Mouse (Mus musculus): ENCODE measurements at regions not wholly inside any gene's neighbourhood (a gene's known extent, or its start where the extent isn't known, plus 50 kb on each side); places are given as distances from the start of the nearest gene placed in this dataset.

DNA sequence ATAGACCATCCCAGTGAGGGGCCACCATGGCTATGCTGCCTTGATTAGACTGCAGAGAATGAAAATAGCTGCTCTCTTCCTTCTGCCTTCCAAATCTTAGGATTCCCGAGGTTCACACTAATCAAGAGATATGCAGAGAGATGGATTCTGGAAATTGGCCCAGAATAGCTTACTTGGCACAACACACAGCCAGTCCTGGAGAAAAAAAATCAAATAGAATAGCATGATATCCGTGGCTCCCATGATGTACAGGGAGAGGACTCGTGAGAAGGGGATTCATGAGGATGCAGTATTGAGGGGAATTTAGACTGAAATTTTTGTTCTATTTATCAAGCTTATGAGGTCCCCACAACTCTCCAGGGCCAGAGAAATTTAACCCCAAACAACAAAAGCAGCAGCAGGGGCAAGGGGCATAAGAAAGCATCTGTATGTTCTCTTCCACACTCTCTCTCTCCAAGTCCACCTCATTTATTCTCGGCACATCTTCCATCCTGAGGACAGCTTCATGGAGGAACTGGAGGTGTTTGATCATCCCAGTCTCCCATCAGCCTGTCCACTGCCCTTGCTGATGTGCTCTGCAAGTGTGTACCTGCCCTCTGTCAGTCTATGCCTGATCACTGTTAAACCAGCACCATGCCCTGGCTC is 599.3 kb upstream of the Camk1g start:
- Histone ChIP-seq H3K27ac (ENCODE audit: insufficient read depth, low read depth, low read length) (no peak overlapping the region), H3K4me1 (ENCODE audit: control insufficient read depth, insufficient read depth, low read length) (no peaks in the 10 kb centered on the region), H3K4me3 (ENCODE audit: insufficient read depth, low read length) (no peak overlapping the region)
- TF ChIP-seq POLR2A (IDR thresholded peaks at IDR 0.05; ENCODE audit: borderline replicate concordance, low read depth, low read length) (no peak), CTCF (IDR thresholded peaks at IDR 0.05; ENCODE audit: low read depth, low read length) (no peak)

GRCm38 (mm10) chr1:193967957-193968926 is 598.1 kb upstream of the Camk1g start:
- no peaks in the 10 kb centered on the region for H3K4me1 ChIP-seq (ENCODE audit: control insufficient read depth, insufficient read depth, low read length)
- TF ChIP-seq POLR2A (IDR thresholded peaks at IDR 0.05; ENCODE audit: borderline replicate concordance, low read depth, low read length) (no peak), CTCF (IDR thresholded peaks at IDR 0.05; ENCODE audit: low read depth, low read length) (no peak)
- no peak overlapping the region for H3K4me3 ChIP-seq (ENCODE audit: insufficient read depth, low read length)
- no peak overlapping the region for H3K27ac ChIP-seq (ENCODE audit: insufficient read depth, low read depth, low read length)

DNA sequence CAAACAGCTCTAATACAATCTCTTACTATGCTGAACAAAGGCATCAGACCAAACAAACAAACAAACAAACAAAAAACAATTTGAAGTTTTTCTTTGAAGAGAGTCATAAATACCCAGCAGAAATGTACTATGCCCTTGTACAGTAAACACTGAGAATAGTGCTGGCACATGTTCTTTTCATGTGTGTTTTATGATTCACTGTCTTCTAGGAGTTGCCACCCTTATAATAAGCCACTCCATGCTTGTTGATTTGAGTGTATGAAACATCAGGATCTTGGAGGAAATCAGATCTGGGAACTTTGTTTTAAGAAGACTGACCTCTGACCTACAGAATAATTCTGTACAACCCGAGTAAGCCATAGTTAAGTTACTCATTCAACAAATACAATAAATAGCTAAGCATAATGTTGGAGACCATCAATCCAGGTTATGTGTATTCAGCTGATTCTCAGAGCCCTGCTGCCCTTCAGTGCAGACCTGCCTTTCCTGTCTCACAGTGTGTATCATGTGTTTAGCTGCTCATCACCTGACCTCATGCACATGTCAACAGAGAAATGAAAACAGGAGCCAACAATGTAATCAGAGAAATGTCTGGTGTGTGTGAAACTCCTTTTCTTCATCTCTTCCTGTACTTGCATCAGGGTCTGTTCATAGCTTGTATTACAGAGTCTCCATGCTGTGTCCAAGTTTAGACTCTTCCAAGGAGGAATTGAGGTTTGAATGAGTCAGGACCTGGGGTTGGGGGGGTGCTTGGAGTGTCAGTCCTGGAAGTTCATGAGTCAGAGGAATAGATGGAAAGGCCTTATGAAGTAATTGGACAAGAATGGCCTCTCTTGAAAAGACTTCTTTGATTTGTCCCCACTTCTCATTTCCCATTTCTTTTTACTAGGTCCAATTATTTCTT is 596.8 kb upstream of the Camk1g start:
- no peak for TF ChIP-seq CTCF (IDR thresholded peaks at IDR 0.05; ENCODE audit: low read depth, low read length)
- no peak for TF ChIP-seq POLR2A (IDR thresholded peaks at IDR 0.05; ENCODE audit: borderline replicate concordance, low read depth, low read length)
- Histone ChIP-seq H3K4me3 (ENCODE audit: insufficient read depth, low read length) (no peak overlapping the region), H3K4me1 (ENCODE audit: control insufficient read depth, insufficient read depth, low read length) (no peaks in the 10 kb centered on the region), H3K27ac (ENCODE audit: insufficient read depth, low read depth, low read length) (no peak overlapping the region)

GRCm38 (mm10) chr1:193965278-193965677 is 595.2 kb upstream of the Camk1g start:
- TF ChIP-seq POLR2A (IDR thresholded peaks at IDR 0.05; ENCODE audit: borderline replicate concordance, low read depth, low read length) (no peak), CTCF (IDR thresholded peaks at IDR 0.05; ENCODE audit: low read depth, low read length) (no peak)
- no peaks in the 10 kb centered on the region for H3K4me1 ChIP-seq (ENCODE audit: control insufficient read depth, insufficient read depth, low read length)
- no peak overlapping the region for H3K4me3 ChIP-seq (ENCODE audit: insufficient read depth, low read length)
- H3K27ac ChIP-seq (ENCODE audit: insufficient read depth, low read depth, low read length) = no peak overlapping the region

- no peak overlapping the region for H3K27ac ChIP-seq (ENCODE audit: insufficient read depth, low read depth, low read length)
Measured at GRCm38 (mm10) chr1:193951936-193952335, 581.8 kb upstream of the Camk1g start.

DNA sequence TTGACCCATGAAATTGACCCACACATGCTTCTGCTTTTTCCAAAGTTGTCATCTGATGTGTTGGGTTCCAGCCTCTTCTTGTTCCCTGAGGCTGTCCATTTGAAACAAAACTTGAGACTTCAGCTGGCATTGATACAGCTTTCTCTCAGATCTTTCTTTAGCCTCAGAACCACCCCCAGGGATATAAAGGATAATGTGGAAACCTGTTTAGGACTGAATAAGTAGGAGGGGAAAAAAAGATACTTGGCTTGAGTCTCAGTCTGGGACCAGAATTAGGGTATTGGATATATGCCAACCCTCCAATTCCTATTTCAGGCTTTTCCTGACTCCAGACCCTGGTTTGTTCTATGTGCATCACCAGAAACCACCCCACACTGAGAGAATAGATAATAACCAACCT is 579.7 kb upstream of the Camk1g start:
- no peak for TF ChIP-seq CTCF (IDR thresholded peaks at IDR 0.05; ENCODE audit: low read depth, low read length)
- no peak for TF ChIP-seq POLR2A (IDR thresholded peaks at IDR 0.05; ENCODE audit: borderline replicate concordance, low read depth, low read length)
- no peak overlapping the region for H3K4me3 ChIP-seq (ENCODE audit: insufficient read depth, low read length)
- no peaks in the 10 kb centered on the region for H3K4me1 ChIP-seq (ENCODE audit: control insufficient read depth, insufficient read depth, low read length)
- no peak overlapping the region for H3K27ac ChIP-seq (ENCODE audit: insufficient read depth, low read depth, low read length)

More at GRCm38 (mm10) chr1:193951936-193952335, 581.8 kb upstream of the Camk1g start:
- TF ChIP-seq POLR2A (IDR thresholded peaks at IDR 0.05; ENCODE audit: borderline replicate concordance, low read depth, low read length) (no peak), CTCF (IDR thresholded peaks at IDR 0.05; ENCODE audit: low read depth, low read length) (no peak)
- H3K4me1 ChIP-seq (ENCODE audit: control insufficient read depth, insufficient read depth, low read length) = no peaks in the 10 kb centered on the region
- H3K4me3 ChIP-seq (ENCODE audit: insufficient read depth, low read length) = no peak overlapping the region

- Histone ChIP-seq H3K27ac (ENCODE audit: insufficient read depth, low read depth, low read length) (no peak overlapping the region), H3K4me1 (ENCODE audit: control insufficient read depth, insufficient read depth, low read length) (no peaks in the 10 kb centered on the region), H3K4me3 (ENCODE audit: insufficient read depth, low read length) (no peak overlapping the region)
- no peak for TF ChIP-seq CTCF (IDR thresholded peaks at IDR 0.05; ENCODE audit: low read depth, low read length)
Measured at GRCm38 (mm10) chr1:193946953-193947586, 577.0 kb upstream of the Camk1g start.

- no peaks in the 10 kb centered on the region for H3K4me1 ChIP-seq (ENCODE audit: control insufficient read depth, insufficient read depth, low read length)
- H3K27ac ChIP-seq (ENCODE audit: insufficient read depth, low read depth, low read length) = no peak overlapping the region
- no peak overlapping the region for H3K4me3 ChIP-seq (ENCODE audit: insufficient read depth, low read length)
- TF ChIP-seq CTCF (IDR thresholded peaks at IDR 0.05; ENCODE audit: low read depth, low read length) (no peak), POLR2A (IDR thresholded peaks at IDR 0.05; ENCODE audit: borderline replicate concordance, low read depth, low read length) (no peak)
Measured at GRCm38 (mm10) chr1:193935969-193936368, 565.9 kb upstream of the Camk1g start.

GRCm38 (mm10) chr1:193934308-193934707 is 564.2 kb upstream of the Camk1g start:
- H3K4me3 ChIP-seq (ENCODE audit: insufficient read depth, low read length) = no peak overlapping the region
- H3K27ac ChIP-seq (ENCODE audit: insufficient read depth, low read depth, low read length) = no peak overlapping the region

More at GRCm38 (mm10) chr1:193934308-193934707, 564.2 kb upstream of the Camk1g start:
- H3K4me1 ChIP-seq (ENCODE audit: control insufficient read depth, insufficient read depth, low read length) = no peaks in the 10 kb centered on the region
- TF ChIP-seq CTCF (IDR thresholded peaks at IDR 0.05; ENCODE audit: low read depth, low read length) (no peak), POLR2A (IDR thresholded peaks at IDR 0.05; ENCODE audit: borderline replicate concordance, low read depth, low read length) (no peak)
